Mouse (Mus musculus): ENCODE measurements at regions not wholly inside any gene's neighbourhood (a gene's known extent, or its start where the extent isn't known, plus 50 kb on each side); places are given as distances from the start of the nearest gene placed in this dataset.

GRCm38 (mm10) chr8:113271262-113271661 lies 364.1 kb upstream of the Mon1b start:
- TF ChIP-seq CTCF (IDR thresholded peaks at IDR 0.05; ENCODE audit: insufficient read depth, low read length): no peak
- no peak for TF ChIP-seq POLR2A (IDR thresholded peaks at IDR 0.05; ENCODE audit: borderline replicate concordance, extremely low read depth, low read depth, low read length)
